Mouse (Mus musculus) colon, adult 2 months (tissue): Measurements from ENCODE around the gene Hist1h2bg. TPM values are rescaled to one million over a fixed set of nuclear protein-coding genes. Genes with fewer than 3 reads are reported as not detected.

Source experiments
- polyA plus RNA-seq: library from polyadenylated mRNA; depleted of rRNA; stranded (reverse); fragments of >200 nt; gene quantifications from 2 replicates; pipeline ENCODE4 v1.2.3, GENCODE M21; 2012; rRNA removed

The Hist1h2bg gene
- polyA plus RNA-seq: 49.0 and 58.2 TPM in 2 replicates

DNA sequence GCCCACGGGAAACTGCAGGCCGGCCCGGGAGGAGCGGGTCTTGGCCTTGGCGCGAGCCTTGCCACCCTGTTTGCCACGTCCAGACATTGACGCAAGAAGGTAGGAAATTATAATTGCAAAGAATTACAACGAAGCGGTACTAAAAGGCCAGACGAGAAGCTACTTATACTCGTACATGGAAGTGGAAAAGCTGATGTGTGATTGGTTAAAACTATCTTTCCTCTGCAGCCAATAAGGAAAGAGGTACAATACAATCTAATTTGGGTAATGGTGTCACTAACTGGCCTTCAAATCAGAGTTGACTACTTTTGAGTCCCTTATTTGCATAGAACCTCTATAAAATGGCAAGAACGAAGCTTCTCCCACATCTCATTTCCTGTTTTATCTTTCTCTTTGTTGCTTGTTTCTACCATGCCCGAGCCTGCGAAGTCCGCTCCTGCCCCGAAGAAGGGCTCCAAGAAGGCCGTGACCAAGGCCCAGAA lies at the start of gene Hist1h2bg, which contains the start of gene Hist1h2ae:
Gene Hist1h2bg, plus strand, starts transcription at position 375 of the 482 bp plus-strand sequence.
Gene Hist1h2ae, minus strand, starts transcription at position 199 of the 482 bp plus-strand sequence.

DNA sequence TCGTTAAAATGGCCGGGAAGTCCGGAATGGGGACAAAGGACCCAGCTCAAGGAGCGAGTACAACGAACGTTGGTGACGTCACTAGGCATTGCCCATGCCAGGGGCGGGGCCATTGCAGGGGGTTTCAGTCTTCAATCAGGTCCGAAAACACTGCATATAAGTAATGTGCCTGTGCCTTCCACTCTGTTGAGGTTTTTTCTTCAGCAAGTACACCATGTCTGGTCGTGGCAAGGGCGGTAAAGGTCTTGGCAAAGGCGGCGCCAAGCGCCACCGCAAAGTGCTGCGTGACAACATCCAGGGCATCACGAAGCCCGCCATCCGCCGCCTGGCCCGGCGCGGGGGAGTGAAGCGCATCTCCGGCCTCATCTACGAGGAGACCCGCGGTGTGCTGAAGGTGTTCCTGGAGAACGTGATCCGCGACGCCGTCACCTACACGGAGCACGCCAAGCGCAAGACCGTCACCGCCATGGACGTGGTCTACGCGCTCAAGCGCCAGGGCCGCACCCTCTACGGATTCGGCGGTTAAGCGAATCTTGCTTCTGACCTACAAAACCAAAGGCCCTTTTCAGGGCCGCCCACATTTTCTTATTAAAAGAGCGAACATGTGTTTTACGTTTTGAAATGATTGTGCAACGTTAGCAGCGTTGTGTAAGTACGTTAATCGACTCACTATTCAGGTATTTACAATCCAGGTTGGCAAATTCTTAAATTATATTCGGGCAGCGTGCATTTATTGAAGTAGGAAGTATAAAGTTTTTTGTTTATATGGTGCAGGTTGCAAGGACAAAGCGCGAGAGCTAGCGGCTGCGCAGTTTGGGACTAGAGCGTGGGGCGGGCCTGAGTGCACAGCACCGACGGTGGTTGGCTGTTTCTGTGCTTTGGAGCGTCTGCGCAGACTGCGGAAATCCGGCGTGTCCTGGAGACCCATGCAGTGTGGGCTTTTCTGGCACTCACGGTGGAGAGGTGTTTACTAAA lies 40.0 kb upstream of the Hist1h2bg start, which contains the start of gene Hist1h4h:
Gene Hist1h4h, plus strand, starts transcription at position 150 of the 975 bp plus-strand sequence.

DNA sequence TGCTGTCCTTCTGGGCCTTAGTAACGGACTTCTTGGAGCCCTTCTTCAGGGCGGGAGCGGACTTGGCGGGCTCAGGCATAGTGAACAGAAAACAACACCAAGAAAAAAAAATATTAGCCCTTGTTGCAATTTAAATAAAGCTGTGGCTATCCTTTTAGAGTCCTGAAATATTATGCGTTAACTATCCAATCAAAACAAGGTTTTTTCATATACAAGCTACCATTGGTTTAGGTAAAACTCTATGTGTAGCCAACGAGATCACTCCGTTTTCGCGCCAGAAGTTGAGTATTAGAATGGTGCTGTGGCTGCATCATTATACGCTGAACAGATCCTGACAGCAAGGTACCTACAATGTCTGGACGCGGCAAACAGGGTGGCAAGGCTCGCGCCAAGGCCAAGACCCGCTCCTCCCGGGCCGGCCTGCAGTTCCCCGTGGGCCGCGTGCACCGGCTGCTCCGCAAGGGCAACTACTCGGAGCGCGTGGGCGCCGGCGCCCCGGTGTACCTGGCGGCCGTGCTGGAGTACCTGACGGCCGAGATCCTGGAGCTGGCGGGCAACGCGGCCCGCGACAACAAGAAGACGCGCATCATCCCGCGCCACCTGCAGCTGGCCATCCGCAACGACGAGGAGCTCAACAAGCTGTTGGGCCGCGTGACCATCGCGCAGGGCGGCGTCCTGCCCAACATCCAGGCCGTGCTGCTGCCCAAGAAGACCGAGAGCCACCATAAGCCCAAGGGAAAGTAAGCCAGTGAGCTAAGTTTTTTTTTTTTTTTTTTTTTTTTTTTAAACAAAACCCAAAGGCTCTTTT lies 37.4 kb upstream of the Hist1h2bg start, which contains the start of gene Hist1h2af:
Gene Hist1h2af, plus strand, starts transcription at position 347 of the 808 bp plus-strand sequence.

DNA sequence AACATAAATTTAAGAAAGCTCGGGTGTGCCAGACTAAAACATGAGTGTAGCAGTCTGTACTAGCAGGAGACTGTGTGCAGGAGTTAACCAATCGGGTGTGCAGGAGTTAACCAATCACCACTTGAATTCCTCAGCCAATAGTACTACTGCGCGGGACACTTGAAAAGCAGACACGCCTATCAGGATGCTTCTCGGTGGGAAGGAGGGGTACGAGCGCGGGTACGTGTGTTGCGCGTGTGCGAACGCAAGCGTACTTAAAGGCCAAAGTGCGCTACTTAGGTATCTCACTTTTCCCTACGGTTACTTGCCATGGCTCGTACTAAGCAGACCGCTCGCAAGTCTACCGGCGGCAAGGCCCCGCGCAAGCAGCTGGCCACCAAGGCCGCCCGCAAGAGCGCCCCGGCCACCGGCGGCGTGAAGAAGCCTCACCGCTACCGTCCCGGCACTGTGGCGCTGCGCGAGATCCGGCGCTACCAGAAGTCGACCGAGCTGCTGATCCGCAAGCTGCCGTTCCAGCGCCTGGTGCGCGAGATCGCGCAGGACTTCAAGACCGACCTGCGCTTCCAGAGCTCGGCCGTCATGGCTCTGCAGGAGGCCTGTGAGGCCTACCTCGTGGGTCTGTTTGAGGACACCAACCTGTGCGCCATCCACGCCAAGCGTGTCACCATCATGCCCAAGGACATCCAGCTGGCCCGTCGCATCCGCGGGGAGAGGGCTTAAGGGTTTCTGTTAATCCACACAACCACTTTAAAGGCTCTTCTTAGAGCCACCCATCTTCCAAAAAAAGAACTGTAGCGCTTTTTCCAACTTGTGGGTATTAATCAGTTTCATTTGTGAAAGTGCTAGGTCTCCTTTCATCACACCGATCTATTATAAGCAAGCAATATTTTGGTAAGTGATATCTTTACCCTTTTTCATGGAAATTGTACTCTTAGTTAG lies 35.8 kb upstream of the Hist1h2bg start, which contains the start of gene Hist1h3g:
Gene Hist1h3g, plus strand, starts transcription at position 286 of the 939 bp plus-strand sequence.

DNA sequence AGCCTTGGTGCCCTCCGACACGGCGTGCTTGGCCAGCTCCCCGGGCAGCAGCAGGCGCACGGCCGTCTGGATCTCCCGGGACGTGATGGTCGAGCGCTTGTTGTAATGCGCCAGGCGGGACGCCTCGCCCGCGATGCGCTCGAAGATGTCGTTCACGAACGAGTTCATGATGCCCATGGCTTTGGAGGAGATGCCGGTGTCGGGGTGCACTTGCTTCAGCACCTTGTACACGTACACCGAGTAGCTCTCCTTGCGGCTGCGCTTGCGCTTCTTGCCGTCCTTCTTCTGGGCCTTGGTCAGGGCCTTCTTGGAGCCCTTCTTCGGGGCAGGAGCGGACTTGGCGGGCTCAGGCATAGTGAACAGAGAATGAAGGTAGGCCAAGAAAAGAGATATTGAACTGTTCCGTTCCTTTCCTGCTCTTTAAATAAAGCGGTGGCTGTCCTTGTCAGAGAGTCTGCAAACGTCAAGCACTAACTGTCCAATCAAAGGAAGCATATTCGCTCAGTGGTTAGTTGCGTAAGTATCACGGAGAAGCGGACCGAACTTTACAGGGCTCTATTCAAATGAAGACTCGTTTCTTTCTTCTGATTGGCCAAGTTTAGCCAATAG lies 28.1 kb upstream of the Hist1h2bg start, which contains the start of gene Hist1h2bh:
Gene Hist1h2bh, minus strand, starts transcription at position 394 of the 609 bp plus-strand sequence.

DNA sequence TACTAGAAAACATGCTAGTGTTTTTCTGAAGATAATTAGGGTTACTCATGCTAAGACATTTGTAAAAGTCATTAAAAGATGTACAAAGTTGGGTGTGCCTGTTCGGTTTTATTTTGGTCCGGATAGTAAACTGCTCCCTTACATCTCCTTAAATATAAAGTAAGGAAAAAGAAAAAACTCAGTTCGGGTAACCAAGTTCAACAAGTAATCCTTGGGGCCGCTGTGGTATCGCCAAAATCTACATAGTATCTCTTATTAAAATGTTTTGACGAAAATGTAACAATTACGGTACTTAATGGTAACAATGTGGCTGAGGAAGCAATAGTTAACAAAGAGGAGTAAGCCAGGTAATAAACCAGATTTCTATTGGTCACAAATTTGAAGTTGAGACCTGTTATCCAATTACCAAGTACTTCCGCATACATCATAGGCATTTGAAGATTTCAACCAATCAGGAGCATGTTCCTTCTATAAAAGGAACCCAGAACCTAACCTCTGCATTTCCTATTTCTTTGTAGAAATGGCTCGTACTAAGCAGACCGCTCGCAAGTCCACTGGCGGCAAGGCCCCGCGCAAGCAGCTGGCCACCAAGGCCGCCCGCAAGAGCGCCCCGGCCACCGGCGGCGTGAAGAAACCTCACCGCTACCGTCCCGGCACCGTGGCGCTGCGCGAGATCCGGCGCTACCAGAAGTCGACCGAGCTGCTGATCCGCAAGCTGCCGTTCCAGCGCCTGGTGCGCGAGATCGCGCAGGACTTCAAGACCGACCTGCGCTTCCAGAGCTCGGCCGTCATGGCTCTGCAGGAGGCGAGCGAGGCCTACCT lies 27.0 kb upstream of the Hist1h2bg start, which contains the start of gene Hist1h3f:
Gene Hist1h3f, plus strand, starts transcription at position 88 of the 822 bp plus-strand sequence.

DNA sequence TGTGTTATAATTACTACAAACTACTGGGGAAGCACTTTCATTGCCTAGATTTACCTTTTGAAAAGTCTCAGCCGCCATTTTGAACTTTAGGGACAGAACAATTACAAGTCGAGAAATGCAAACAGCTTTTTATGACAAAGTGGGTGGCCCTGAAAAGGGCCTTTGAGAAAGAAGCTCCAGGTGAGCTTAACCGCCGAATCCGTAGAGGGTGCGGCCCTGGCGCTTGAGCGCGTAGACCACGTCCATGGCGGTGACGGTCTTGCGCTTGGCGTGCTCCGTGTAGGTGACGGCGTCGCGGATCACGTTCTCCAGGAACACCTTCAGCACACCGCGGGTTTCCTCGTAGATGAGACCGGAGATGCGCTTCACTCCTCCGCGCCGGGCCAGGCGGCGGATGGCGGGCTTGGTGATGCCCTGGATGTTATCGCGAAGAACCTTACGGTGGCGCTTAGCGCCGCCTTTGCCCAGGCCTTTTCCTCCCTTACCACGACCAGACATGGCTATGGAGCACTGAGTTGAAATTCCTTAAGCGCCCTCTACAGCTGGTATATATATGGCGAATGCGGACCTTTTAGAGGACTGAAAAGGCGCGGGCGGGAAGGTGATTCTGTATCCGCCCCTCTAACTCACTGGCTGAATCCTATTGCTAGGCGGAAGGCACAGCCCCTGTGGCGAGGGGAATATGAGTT lies 19.9 kb upstream of the Hist1h2bg start, which contains the start of gene Hist1h4f:
Gene Hist1h4f, minus strand, starts transcription at position 503 of the 689 bp plus-strand sequence.

DNA sequence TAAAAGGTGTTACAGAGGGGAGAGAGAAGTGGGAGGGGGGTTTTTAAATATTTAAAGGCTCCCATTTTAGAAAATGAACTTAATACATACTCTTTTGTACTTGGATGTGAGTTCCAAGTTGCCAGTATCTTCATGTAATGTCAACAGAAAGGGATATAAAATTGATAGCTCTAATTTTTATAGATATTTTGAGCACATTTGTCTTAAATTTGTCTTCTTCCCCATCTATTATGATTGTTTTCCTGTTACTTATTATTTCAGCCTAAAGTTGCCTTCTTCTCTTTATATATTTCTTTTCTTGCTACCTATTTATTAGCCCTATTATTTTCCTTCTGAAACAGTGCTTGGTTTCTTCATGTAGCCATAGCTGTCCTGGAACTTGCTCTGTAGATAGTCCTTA lies 18.2 kb upstream of the Hist1h2bg start, which contains the start of gene Hist1h1d:
Gene Hist1h1d, plus strand, starts transcription at position 301 of the 400 bp plus-strand sequence.

DNA sequence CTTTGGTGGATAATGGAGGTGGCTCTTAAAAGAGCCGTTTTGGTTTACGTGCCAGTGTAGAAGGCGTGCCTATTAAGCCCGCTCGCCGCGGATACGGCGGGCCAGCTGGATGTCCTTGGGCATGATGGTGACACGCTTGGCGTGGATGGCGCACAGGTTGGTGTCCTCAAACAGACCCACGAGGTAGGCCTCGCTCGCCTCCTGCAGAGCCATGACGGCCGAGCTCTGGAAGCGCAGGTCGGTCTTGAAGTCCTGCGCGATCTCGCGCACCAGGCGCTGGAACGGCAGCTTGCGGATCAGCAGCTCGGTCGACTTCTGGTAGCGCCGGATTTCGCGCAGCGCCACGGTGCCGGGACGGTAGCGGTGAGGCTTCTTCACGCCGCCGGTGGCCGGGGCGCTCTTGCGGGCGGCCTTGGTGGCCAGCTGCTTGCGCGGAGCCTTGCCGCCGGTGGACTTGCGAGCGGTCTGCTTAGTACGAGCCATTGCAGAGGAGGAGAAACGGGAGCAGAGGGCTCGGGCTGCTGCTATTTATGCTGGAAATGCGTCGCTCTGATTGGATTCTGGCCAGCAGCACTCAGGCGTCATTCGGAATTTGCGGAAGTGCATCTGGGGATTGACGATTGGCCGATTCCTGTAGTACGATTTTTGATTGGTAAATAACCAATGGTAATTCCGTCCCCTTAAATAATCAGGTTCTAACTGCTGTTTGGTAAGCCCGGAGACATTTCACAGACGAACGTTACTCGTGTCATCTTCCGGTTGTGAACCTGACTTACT lies 9.1 kb upstream of the Hist1h2bg start, which contains the start of gene Hist1h3e:
Gene Hist1h3e, minus strand, starts transcription at position 487 of the 777 bp plus-strand sequence.

DNA sequence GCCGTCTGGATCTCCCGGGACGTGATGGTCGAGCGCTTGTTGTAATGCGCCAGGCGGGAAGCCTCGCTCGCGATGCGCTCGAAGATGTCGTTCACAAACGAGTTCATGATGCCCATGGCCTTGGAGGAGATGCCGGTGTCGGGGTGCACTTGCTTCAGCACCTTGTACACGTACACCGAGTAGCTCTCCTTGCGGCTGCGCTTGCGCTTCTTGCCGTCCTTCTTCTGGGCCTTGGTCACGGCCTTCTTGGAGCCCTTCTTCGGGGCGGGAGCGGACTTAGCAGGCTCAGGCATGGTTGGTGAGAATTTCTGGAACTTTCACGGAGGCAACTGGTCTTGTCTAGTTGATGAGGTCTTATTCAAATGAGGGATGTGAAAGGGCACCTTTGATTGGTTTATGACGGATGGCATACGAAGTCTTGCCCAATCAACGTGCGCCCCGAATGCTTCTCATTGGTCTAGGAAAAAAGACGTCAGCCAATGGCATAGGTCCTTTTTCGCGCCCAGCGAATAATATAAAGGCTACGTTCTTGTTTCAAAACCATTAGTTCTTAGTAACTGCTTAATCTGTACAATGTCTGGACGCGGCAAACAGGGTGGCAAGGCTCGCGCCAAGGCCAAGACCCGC lies 2.8 kb downstream of the Hist1h2bg start, which contains the start of the genes Hist1h2bf and Hist1h2ad:
Gene Hist1h2bf, minus strand, starts transcription at position 299 of the 627 bp plus-strand sequence.
Gene Hist1h2ad, plus strand, starts transcription at position 484 of the 627 bp plus-strand sequence.

DNA sequence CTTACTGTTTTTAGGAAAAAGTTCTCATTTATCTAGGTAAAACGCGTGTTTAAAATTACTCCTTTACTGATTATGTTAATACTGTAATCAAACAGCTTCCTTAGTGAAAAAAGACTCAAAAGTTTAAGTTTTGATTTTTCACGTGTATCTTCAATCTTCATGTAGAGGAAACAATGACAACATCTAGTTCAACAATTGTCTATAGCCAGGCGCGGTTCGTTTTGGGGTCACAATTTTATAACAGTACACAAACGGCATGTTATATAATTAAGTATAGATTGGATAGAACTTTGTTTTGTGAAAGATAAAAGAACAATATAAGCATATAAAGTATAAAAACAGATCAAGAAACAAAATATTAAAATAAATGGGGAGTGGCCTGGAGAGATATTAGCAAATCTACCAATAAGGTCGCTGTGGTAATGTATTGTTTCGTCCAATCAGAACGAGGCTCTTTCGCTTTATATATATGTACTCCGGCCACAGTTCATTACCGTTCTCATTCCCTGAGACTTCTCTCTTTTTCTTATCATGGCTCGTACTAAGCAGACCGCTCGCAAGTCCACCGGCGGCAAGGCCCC lies 4.2 kb downstream of the Hist1h2bg start, which contains the start of gene Hist1h3d:
Gene Hist1h3d, plus strand, starts transcription at position 493 of the 581 bp plus-strand sequence.

DNA sequence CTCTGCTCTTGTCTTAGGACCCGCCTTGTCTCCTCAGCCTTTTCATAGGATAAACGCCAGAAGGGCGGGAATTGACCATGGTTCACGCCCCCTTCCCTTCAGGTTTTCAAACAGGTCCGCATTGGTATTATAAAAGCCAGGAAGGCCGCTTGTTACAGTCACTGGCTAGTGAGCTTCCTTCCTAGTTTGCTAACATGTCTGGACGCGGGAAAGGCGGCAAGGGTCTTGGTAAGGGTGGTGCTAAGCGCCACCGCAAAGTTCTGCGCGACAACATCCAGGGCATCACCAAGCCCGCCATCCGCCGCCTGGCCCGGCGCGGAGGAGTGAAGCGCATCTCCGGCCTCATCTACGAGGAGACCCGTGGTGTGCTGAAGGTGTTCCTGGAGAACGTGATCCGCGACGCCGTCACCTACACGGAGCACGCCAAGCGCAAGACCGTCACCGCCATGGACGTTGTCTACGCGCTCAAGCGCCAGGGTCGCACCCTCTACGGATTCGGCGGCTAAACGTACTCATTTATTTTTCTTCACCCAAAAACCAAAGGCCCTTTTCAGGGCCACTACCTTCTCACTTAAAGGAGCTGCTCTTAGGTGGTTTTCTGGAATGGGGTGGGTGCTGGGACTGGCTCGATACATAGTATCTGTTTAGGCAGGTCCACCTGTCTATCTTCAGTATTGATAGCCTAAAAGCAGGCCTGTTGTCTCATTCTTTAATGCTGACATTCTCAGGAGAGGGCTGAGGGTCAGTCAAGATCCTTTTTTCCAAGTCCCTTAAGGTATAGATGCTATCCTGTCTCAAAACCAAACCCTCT lies 10.4 kb downstream of the Hist1h2bg start, which contains the start of gene Hist1h4d:
Gene Hist1h4d, plus strand, starts transcription at position 191 of the 811 bp plus-strand sequence.

DNA sequence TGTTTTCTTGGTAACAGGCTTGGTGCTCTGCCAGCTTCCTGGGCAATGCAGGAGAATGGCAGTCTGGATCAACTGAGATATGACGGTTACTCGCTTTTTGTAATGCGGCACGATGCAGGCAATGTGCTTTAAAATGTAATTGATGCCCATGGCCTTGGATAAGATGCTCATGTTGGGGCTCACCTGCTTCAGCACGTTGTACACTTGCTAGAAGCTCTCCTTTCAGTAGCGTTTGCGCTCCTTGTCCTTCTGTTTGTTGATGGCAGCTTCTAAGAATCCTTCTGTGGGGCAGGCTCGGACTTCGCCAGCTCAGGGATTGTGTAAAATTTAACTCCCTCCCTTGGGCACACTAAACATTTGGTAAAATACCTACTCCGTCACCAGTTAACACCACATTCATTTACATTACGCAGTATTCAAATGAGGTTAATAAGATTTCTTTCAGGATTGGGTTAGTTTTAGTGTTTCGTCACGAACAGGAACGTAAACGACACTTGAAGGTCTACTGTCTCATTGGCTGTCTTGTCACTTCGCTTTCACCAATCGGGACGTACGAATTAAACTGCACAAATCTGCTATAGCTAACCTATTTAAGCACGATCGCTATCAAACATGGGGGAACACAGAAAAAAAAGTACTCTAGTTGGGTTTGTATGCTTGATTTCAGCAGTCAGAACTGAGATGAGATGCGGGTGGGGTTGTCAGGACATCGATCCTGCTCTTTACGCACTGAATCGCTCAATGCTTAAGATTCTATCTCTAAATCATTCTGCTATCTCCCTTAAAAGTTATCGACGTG lies 49.7 kb downstream of the Hist1h2bg start, which contains the start of gene Hist1h2be:
Gene Hist1h2be, minus strand, starts transcription at position 392 of the 799 bp plus-strand sequence.

